Mouse (Mus musculus) spleen, adult 2 months (tissue): Measurements from ENCODE around the gene Tanc1. TPM values are rescaled to one million over a fixed set of nuclear protein-coding genes. Genes with fewer than 3 reads are reported as not detected.
"Not testable (repeated sequence)": the region's sequence is repeated elsewhere in the genome, so short reads cannot be mapped to it uniquely, and the experiment has no call there.

Experiments used
- DNase-seq, 2 experiments: peaks; one replicate each; pipeline versions ENCODE4 v3.0.0 to v3.0.0-alpha.2; 2012 to 2021; ENCODE audit warnings: low spot score in 2 of 2, low read depth in 1 of 2
- H3K27ac ChIP-seq: fragments of 200-500 bp; 2 replicates; pipeline ENCODE4 v1.5.1; 2012; ENCODE audit warnings: low read length, inconsistent platforms; ENCODE audit not compliant: insufficient read depth
- H3K27me3 ChIP-seq: fragments of 200-500 bp; 2 replicates; pipeline ENCODE4 v1.6.1; 2012; ENCODE audit warnings: mild to moderate bottlenecking, moderate library complexity, low read length, inconsistent platforms; ENCODE audit not compliant: control insufficient read depth, insufficient read depth
- H3K36me3 ChIP-seq: fragments of 200-500 bp; 2 replicates; pipeline ENCODE4 v1.6.1; 2012; ENCODE audit warnings: mild to moderate bottlenecking, low read length, inconsistent platforms; ENCODE audit not compliant: control insufficient read depth, insufficient read depth
- H3K4me1 ChIP-seq: fragments of 200-500 bp; 2 replicates; pipeline ENCODE4 v1.6.1; 2011; ENCODE audit warnings: inconsistent platforms; ENCODE audit not compliant: control insufficient read depth, insufficient read depth, insufficient read length
- H3K4me3 ChIP-seq: fragments of 200-500 bp; 2 replicates; pipeline ENCODE4 v1.5.1; 2011; ENCODE audit warnings: mild to moderate bottlenecking, inconsistent platforms; ENCODE audit not compliant: insufficient read depth, insufficient read length; ENCODE audit errors: extremely low read depth
- CTCF ChIP-seq: fragments of 200-500 bp; IDR thresholded peaks from 2 replicates; pipeline ENCODE4 v1.5.1; 2011; ENCODE audit warnings: mild to moderate bottlenecking, inconsistent platforms; ENCODE audit not compliant: insufficient read depth, insufficient read length, insufficient replicate concordance; ENCODE audit errors: extremely low read depth
- POLR2A ChIP-seq: fragments of 200-500 bp; IDR thresholded peaks from 2 replicates; pipeline ENCODE4 v1.6.1; 2011; ENCODE audit warnings: low read depth, low read length, inconsistent platforms
- WGBS: fragments of 180-500 bp; shearing (Covaris S2); methylation state at CpG from one replicate; pipeline ENCODE4 v1.1.7; 2018; 5-methylcytosine and 5-hydroxymethylcytosine counted together
- polyA plus RNA-seq: library from polyadenylated mRNA; depleted of rRNA; stranded (reverse); fragments of >200 nt; gene quantifications from 2 replicates; pipeline ENCODE4 v1.2.3, GENCODE M21; 2012

The Tanc1 gene
- polyA plus RNA-seq, 1 experiment: 5.5 TPM

GRCm38 (mm10) chr2:59843156-59843555 lies 231.3 kb downstream of the Tanc1 start:
- Histone ChIP-seq H3K27ac (no peak overlapping the region), H3K4me3 (no peak overlapping the region), H3K27me3 (no peaks in the 10 kb centered on the region), H3K4me1 (no peaks in the 10 kb centered on the region), H3K36me3 (no peaks in the 10 kb centered on the region; the same call in 1 of the 2 replicates)
- DNase-seq: no peak
- TF ChIP-seq CTCF: no peak
- no peak for TF ChIP-seq POLR2A
- WGBS: 92% methylated on average over 21 of the region's 21 CpGs

- H3K27ac ChIP-seq: no peak overlapping the region
- no peaks in the 10 kb centered on the region for H3K4me1 ChIP-seq
- no peak overlapping the region for H3K4me3 ChIP-seq
- WGBS: 88% methylated on average over 6 of the region's 6 CpGs
- TF ChIP-seq CTCF: no peak
- no peak for TF ChIP-seq POLR2A
- H3K27me3 ChIP-seq: no peaks in the 10 kb centered on the region
- no peak for DNase-seq
- H3K36me3 ChIP-seq: no peaks in the 10 kb centered on the region; the same call in 1 of the 2 replicates
Observed at GRCm38 (mm10) chr2:59843848-59844247, 232.0 kb downstream of the Tanc1 start.

- H3K27ac ChIP-seq, H3K4me3 ChIP-seq, H3K27me3 ChIP-seq, H3K36me3 ChIP-seq, DNase-seq, H3K4me1 ChIP-seq: not testable (repeated sequence)
- 59% methylated on average over 5 of the region's 5 CpGs for WGBS
Observed at GRCm38 (mm10) chr2:59851885-59852284, 240.0 kb downstream of the Tanc1 start.

- WGBS: 94% methylated on average over 11 of the region's 11 CpGs
- Histone ChIP-seq H3K36me3 (no peaks in the 10 kb centered on the region), H3K27ac (no peak overlapping the region), H3K4me3 (no peak overlapping the region), H3K27me3 (no peaks in the 10 kb centered on the region), H3K4me1 (no peaks in the 10 kb centered on the region)
- TF ChIP-seq POLR2A: no peak
- TF ChIP-seq CTCF: no peak
- no peak for DNase-seq
Observed at GRCm38 (mm10) chr2:59852916-59853315, 241.1 kb downstream of the Tanc1 start.

GRCm38 (mm10) chr2:59853543-59853942 lies 241.7 kb downstream of the Tanc1 start:
- H3K4me3 ChIP-seq: no peak overlapping the region
- no peaks in the 10 kb centered on the region for H3K36me3 ChIP-seq
- no peak for DNase-seq
- H3K4me1 ChIP-seq: no peaks in the 10 kb centered on the region
- 93% methylated on average over 10 of the region's 10 CpGs for WGBS
- H3K27me3 ChIP-seq: no peaks in the 10 kb centered on the region
- TF ChIP-seq CTCF: no peak
- no peak for TF ChIP-seq POLR2A
- no peak overlapping the region for H3K27ac ChIP-seq

GRCm38 (mm10) chr2:59854363-59854762 lies 242.5 kb downstream of the Tanc1 start:
- no peaks in the 10 kb centered on the region for H3K36me3 ChIP-seq
- WGBS: 93% methylated on average over 9 of the region's 9 CpGs
- H3K27ac ChIP-seq: no peak overlapping the region
- no peak for TF ChIP-seq CTCF
- TF ChIP-seq POLR2A: no peak
- H3K4me3 ChIP-seq: no peak overlapping the region
- H3K27me3 ChIP-seq: no peaks in the 10 kb centered on the region
- H3K4me1 ChIP-seq: no peaks in the 10 kb centered on the region
- DNase-seq: no peak

GRCm38 (mm10) chr2:59862618-59863017 lies 250.8 kb downstream of the Tanc1 start:
- TF ChIP-seq CTCF: no peak
- TF ChIP-seq POLR2A: no peak
- WGBS: 94% methylated on average over 6 of the region's 6 CpGs
- DNase-seq: no peak
- no peaks in the 10 kb centered on the region for H3K27me3 ChIP-seq
- H3K36me3 ChIP-seq: no peaks in the 10 kb centered on the region; the same call in 1 of the 2 replicates
- no peaks in the 10 kb centered on the region for H3K4me1 ChIP-seq
- H3K27ac ChIP-seq: no peak overlapping the region
- no peak overlapping the region for H3K4me3 ChIP-seq
